Mouse (Mus musculus) liver, adult 10 weeks (tissue): ENCODE data around the gene Ntan1. TPM values are rescaled to one million over a fixed set of nuclear protein-coding genes. Genes with fewer than 3 reads are reported as not detected.

Source experiments
- polyA plus RNA-seq: library from polyadenylated mRNA; stranded (reverse); fragments of 350-450 nt; fragmentation: Illumina TruSeq; extraction: RNeasy Lipid Tissue Mini Kit (QIAGEN cat#74804); gene quantifications from one replicate; pipeline ENCODE4 v1.2.3, GENCODE M21; 2014; ENCODE audit warnings: low read depth, low replicate concordance

Gene Ntan1
- 39.9 TPM for polyA plus RNA-seq

DNA sequence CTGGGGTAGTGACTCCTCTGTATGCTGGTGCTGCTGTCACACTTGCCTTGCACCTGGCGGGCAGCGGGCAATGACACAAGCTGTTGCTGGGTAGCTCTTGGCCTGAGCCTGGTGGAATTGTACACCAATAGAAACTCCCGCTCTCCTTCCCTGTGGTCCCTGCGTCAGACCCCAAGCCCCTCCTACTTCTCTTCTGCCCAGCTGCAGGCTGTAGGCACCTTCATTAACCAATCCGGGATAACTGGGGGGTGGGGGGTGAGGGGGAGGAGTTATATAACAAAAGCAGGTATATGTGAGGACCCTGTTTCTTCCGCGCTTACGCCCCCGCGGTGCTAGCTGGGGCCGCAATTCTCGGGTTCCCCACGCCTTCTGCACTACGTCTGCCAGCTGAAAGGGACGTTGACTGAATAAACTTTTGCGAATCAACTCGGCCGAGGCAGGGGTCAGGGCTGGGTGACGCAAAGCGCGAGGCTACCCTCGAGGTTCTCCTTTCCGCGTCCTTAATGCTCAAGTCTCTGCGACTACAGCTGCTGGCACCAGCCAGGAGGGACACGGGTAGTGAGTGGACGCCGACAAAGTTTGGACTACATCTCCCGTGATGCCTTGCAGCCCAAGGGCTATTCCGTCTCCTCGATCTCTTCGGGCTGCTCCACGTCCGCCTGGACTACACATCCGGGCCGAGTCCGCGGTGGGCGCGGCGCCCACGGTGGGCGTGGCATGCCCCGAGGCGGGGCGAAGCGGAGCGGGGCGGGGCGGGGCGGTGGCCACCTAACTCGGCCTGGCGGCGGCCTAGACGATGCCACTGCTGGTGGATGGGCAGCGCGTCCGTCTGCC, at the start of gene Ntan1:
Ntan1 (plus strand) TSS at position 286 of the 834 bp plus-strand sequence.

DNA sequence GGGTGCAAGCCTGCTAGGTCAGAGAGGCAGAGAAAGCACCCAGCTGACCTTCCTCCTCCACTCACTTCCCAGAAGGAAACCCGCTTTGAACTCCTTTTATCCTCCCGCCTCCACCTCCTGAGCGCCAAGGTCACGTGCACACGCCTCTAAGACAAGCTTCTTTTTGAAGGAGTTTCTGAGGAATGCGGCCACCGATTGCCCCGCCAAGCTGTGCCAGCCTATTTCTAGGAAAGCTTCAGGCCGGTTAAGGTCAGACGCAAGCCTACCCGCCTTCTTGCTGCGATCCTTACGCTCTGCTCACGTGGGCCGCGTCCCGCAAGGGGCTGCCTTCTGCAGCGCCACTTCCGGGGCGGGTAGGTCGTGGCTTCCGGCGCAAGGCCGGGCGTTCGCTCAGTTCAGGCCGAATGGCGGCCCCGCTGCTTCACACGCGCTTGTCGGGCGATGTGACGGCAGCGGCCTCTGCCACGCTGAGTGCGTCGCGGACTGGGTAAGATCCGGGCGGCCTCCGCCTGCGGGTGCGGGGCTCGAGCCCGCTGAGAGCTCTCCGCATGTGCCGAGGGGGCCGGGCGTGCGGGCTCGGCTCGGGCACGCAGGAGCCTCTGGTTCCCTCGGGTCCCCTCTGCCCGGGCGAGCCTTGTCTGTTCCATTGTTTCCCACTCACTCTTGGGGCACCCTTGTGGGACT, 38.1 kb upstream of the Ntan1 start, which contains the start of gene Rrn3:
Rrn3 (plus strand) TSS at position 356 of the 684 bp plus-strand sequence.

Other genes starting within 250 kb of the Ntan1 start
- 16.2 TPM for gene Parn, start 150.7 kb upstream of the Ntan1 start, polyA plus RNA-seq
- 32.4 TPM for gene Bfar, start 147.0 kb upstream of the Ntan1 start, polyA plus RNA-seq
- 2.9 TPM for gene 3110001I22Rik, start 146.9 kb upstream of the Ntan1 start, polyA plus RNA-seq
- not detected for gene Pla2g10, start 87.9 kb upstream of the Ntan1 start, polyA plus RNA-seq
- 12.3 TPM for gene Rrn3, start 38.1 kb upstream of the Ntan1 start, polyA plus RNA-seq
- 55.9 TPM for gene Pdxdc1, start 84.3 kb downstream of the Ntan1 start, polyA plus RNA-seq
- gene Mpv17l, start 84.3 kb downstream of the Ntan1 start, polyA plus RNA-seq = 68.8 TPM
- not detected for gene 2900011O08Rik, start 167.8 kb downstream of the Ntan1 start, polyA plus RNA-seq
- gene Ifitm7, start 168.0 kb downstream of the Ntan1 start, polyA plus RNA-seq = not detected